Mouse (Mus musculus): Measurements from ENCODE around the gene Cox8a.

DNA sequence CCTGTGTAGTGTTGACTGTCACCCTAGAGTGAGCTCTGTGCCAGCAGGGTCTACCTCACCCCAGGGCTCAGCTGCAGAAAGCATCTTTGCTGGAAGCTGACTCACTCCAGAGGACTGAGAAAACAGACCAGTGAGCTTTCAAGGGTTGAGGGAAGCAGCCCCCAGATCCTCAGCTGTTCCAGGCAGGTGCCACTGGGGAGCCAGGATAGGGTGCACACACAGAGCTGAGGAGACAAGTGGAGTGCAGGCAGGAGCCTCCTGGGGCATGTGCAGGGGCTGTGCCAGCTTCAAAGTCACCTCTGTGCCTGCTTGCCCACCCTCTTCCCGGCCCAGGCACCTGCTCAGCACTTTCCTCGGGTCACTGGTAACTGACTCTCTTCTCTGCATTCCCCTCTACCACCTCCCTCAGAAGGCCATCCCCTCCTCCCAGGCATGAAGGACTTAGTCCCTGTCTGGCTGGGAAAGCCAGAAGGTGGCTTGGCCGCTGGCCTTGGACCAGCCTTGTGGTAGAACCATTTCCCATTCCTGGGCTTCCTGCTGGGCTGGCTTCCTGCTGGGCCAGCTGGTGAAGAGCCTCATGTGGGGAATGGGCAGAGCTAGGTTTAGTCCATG lies 38.5 kb downstream of the Cox8a start:
- TF ChIP-seq POLR2A (IDR thresholded peaks at IDR 0.05; ENCODE audit: control insufficient read depth in 1 of 2, insufficient read depth in 1 of 2, low read depth in 1 of 2, low read length in 2 of 2, poor library complexity in 1 of 2) (no peak), MXI1 (IDR thresholded peaks at IDR 0.05; ENCODE audit: low read depth, low read length) (no peak), CTCF (IDR thresholded peaks at IDR 0.05 in 2 of 3, conservative IDR thresholded peaks at IDR 0.05 in 1 of 3; ENCODE audit: control insufficient read depth in 1 of 3, insufficient read depth in 1 of 3, low read depth in 2 of 3, low read length in 3 of 3, poor library complexity in 1 of 3, severe bottlenecking in 1 of 3) (no peak), USF2 (IDR thresholded peaks at IDR 0.05; ENCODE audit: borderline replicate concordance in 1 of 2, insufficient read depth in 1 of 2, low read depth in 1 of 2, low read length in 2 of 2) (no peak), NELFE (IDR thresholded peaks at IDR 0.05; ENCODE audit: low read depth, low read length) (no peak)

All from MEL (cell line).